Mouse (Mus musculus) brain, embryonic 14.5 days (tissue): Measurements from ENCODE around the gene Pah. TPM values are rescaled to one million over a fixed set of nuclear protein-coding genes. Genes with fewer than 3 reads are reported as not detected.

Experiments used
- DNase-seq: peaks from one replicate; pipeline ENCODE4 v3.0.0-alpha.2; 2011; ENCODE audit warnings: low read depth
- CTCF ChIP-seq: fragments of 200-500 bp; IDR thresholded peaks from 2 replicates; pipeline ENCODE4 v1.5.1; 2012; ENCODE audit warnings: inconsistent platforms, mild to moderate bottlenecking, moderate library complexity, borderline replicate concordance; ENCODE audit not compliant: insufficient read depth, insufficient read length; ENCODE audit errors: extremely low read depth
- POLR2A ChIP-seq: fragments of 200-500 bp; IDR thresholded peaks from 2 replicates; pipeline ENCODE4 v1.6.1; 2012; ENCODE audit warnings: mild to moderate bottlenecking, inconsistent platforms, borderline replicate concordance; ENCODE audit not compliant: poor library complexity, insufficient read depth, insufficient read length, severe bottlenecking; ENCODE audit errors: extremely low read depth
- polyA plus RNA-seq: library from polyadenylated mRNA; depleted of rRNA; stranded (reverse); fragments of >200 nt; gene quantifications from 2 replicates; pipeline ENCODE4 v1.2.3, GENCODE M21; 2012; rRNA removed

The Pah gene
- not detected in 2 replicates for polyA plus RNA-seq

GRCm38 (mm10) chr10:87521646-87522045 lies at the start of gene Pah:
Gene Pah, plus strand, starts transcription at chr10:87521795.
- DNase-seq: no peak
- TF ChIP-seq POLR2A (no peak), CTCF (no peak)

DNA sequence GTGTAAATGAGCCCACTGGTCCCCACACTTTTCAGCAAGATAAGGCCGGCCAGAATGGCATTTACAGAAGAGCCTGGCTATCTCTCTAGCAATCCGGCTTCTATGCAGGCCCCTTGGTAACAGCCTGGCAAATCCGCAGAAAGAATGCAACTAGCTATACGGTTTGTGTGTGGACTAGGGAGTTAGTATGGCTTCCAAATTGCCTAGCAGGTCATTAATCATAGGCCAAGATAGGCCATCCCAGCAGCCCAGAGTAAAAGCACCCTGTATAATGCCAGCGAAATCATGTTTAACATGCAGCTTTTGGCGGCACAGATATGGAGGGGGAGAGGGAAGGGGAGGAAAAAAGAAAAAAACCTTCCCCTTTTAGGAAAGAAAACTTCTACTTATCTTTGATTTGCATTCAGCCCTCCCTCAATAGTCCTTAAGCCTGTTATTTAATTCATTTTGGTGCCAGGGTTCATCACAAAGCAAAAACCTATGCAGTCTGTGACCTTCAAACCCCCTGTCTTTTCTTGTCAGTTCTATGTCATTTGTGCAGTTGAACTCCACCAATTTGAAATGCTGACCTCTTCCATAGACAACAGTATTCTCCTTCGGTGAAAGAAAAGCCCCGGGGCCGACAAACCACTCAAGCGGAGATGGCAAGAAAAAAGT lies 48.0 kb upstream of the Pah start:
- DNase-seq: peak; percentile 65
- no peak for TF ChIP-seq CTCF
- no peak for TF ChIP-seq POLR2A

DNA sequence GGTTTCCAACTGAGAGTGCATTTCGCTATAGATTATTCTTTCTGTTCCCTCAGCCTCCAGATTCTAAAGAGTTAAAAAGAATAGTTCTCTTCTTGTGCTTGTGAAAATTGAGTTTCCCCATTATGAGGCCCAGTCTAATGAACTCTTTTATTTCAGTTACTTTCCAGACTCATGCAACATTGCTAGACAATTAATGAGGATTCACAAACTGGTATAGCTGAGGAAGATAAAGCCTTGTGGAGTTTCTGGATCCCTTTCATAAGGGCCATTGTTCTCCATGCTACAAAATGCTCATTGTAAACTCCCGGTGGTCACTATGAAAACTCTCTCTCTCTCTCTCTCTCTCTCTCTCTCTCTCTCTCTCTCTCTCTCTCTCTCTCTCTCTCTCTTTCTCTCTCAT lies 46.6 kb upstream of the Pah start:
- no peak for DNase-seq
- TF ChIP-seq POLR2A (no peak), CTCF (no peak)

DNA sequence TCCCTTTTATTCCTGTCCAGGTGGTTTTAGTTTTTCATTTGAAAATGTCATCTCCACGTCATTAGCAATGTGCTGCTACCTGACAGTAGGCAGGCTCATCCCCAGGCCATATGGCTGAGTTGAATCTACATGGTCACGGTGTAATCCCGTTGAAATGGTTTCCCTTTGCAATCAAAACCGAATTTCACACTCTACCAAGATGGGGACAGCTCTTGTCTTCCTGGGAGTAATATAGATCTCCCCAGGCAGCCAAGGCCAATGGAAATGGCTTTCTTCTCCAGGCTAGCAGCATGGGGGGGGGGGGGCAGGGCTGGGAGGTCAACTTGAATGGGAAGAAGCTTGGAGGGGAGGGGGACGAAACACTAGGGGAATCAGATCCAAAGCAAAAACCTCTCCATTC lies 43.7 kb upstream of the Pah start:
- peak; percentile 48 for DNase-seq
- TF ChIP-seq POLR2A (no peak), CTCF (no peak)

GRCm38 (mm10) chr10:87484831-87485720 lies 36.5 kb upstream of the Pah start:
- peak; percentile 79 for DNase-seq

DNA sequence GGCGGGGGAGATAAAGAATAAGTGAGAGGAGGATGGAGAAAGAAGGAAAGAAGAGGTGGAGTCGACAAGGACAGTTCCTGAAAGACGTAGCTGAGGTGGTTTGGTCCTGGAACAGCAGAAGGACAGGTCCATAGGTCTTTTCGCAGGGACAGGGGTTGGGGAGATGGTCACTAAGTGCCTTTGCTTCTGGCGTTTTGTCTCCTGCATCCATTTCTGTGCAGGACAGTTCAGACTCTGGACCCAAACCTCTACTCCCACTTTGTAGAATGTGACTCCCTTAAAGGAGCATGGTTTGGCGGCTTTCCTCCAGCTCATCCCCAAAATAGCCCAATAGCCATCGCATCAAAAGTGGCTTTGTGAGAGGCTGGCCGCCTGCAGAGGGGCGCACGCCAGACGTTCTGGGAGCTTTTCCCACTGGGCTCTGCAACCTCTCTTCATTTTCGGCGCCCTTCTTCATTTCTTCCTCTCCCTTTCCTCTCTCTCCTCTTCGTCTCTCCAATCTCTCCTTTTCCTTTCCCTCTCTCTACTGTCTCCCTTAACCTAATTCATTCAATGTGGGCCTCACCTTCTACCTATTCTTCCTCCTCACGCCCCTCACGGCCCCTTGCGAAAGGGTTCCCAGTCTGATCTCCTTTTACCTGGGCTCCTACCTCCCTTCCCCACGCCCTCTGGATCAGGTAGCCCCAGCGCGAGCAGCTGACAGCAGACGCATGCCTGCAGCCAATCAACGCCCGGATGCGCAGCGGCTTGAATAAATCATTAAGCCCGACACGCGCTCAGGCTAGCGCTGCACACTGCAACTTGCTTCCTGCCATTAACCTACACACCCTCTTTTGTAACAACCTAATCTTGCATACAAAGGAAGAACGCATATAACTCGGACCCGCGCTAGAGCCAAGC lies 35.6 kb upstream of the Pah start:
- peak; percentile 93 for DNase-seq
- TF ChIP-seq POLR2A: no peak

More at GRCm38 (mm10) chr10:87484831-87485720, 36.5 kb upstream of the Pah start:
- TF ChIP-seq POLR2A: no peak
- no peak for TF ChIP-seq CTCF

GRCm38 (mm10) chr10:87488429-87489145 lies 33.0 kb upstream of the Pah start:
- DNase-seq: peak; percentile 98
- TF ChIP-seq CTCF (no peak), POLR2A (no peak)

- TF ChIP-seq CTCF: no peak
- no peak for TF ChIP-seq POLR2A
- DNase-seq: peak; percentile 99
Measured at GRCm38 (mm10) chr10:87489246-87490009, 32.2 kb upstream of the Pah start.

DNA sequence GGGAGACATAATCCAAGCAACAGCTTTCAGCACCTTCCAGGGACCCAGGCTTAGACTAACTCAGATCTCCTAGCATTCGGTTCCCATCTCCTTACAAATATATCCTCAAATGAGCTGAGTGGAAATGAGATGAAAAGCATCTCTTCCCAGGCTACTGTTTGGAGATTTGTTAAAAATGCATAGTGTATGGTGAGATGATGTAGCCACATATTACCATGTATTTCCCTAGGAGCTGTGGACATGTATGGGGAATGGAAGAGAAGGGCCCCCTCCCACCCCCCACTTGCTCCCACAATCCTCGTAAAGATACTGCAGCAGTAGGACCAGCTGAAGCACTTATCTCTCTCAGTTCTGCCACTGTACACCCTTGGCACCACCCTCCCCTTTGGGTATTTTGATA lies 31.3 kb upstream of the Pah start:
- DNase-seq: peak; percentile 77
- TF ChIP-seq CTCF: no peak
- no peak for TF ChIP-seq POLR2A
